Mouse (Mus musculus) midbrain, embryonic 12.5 days (tissue): Measurements from ENCODE around the gene Klk4. TPM values are rescaled to one million over a fixed set of nuclear protein-coding genes. Genes with fewer than 3 reads are reported as not detected.

Source experiments
- ATAC-seq: fragments of 200-750 bp; cut with Nextera tagmentation; 2 replicates; pipeline ENCODE4 v1.8.0; 2017; ENCODE audit warnings: low read depth, moderate TSS enrichment, moderate library complexity; ENCODE audit not compliant: low FRiP score
- H3K27ac ChIP-seq: fragments of 300-500 bp; sonication (generic); replicated peaks from 2 replicates; pipeline ENCODE4 v1.5.1; 2016; ENCODE audit warnings: mild to moderate bottlenecking
- H3K27me3 ChIP-seq: fragments of 300-500 bp; sonication (generic); 2 replicates; pipeline ENCODE4 v1.6.1; 2016; ENCODE audit warnings: mild to moderate bottlenecking
- H3K36me3 ChIP-seq: fragments of 300-500 bp; sonication (generic); 2 replicates; pipeline ENCODE4 v1.6.1; 2016
- H3K4me1 ChIP-seq: fragments of 300-500 bp; sonication (generic); 2 replicates; pipeline ENCODE4 v1.6.1; 2016
- H3K4me2 ChIP-seq: fragments of 300-500 bp; sonication (generic); replicated peaks from 2 replicates; pipeline ENCODE4 v1.6.1; 2016; ENCODE audit warnings: mild to moderate bottlenecking, moderate library complexity
- H3K4me3 ChIP-seq: fragments of 300-500 bp; sonication (generic); 2 replicates; pipeline ENCODE4 v1.5.1; 2016; ENCODE audit warnings: mild to moderate bottlenecking
- H3K9ac ChIP-seq: fragments of 300-500 bp; sonication (generic); replicated peaks from 2 replicates; pipeline ENCODE4 v1.6.1; 2016; ENCODE audit warnings: mild to moderate bottlenecking, moderate library complexity
- H3K9me3 ChIP-seq: fragments of 300-500 bp; sonication (generic); 2 replicates; pipeline ENCODE4 v1.6.1; 2016; ENCODE audit warnings: mild to moderate bottlenecking
- WGBS: fragments of 180-500 bp; shearing (Covaris S2); methylation state at CpG from one replicate; pipeline ENCODE4 v1.1.7; 2016; 5-methylcytosine and 5-hydroxymethylcytosine counted together
- polyA plus RNA-seq: library from polyadenylated mRNA; unstranded; fragments of >200 nt; fragmentation: Nextera tagmentation; extraction: Ambion mirVana; gene quantifications from 2 replicates; pipeline ENCODE4 v1.2.1, GENCODE M21; 2016

Gene Klk4
- polyA plus RNA-seq, 1 experiment from 2014 or later, result not detected

- H3K27ac ChIP-seq, result no peak overlapping the region
- H3K27me3 ChIP-seq, result no peaks in the 10 kb centered on the region
- no peak overlapping the region for H3K9ac ChIP-seq
- no peaks in the 10 kb centered on the region for H3K36me3 ChIP-seq
- 93% methylated on average over 3 of the region's 3 CpGs for WGBS
- H3K4me3 ChIP-seq, result no peak overlapping the region
- no peaks in the 10 kb centered on the region for H3K4me1 ChIP-seq
- H3K4me2 ChIP-seq, result no peak overlapping the region
- no peak for ATAC-seq
- H3K9me3 ChIP-seq, result no peaks in the 10 kb centered on the region
These were observed 39.6 kb downstream of the Klk4 start for GRCm38 (mm10) chr7:43920582-43920981.

GRCm38 (mm10) chr7:43921087-43921486 is 40.1 kb downstream of the Klk4 start:
- Histone ChIP-seq H3K27ac (no peak overlapping the region), H3K4me3 (no peak overlapping the region), H3K27me3 (no peaks in the 10 kb centered on the region), H3K4me1 (no peaks in the 10 kb centered on the region), H3K9me3 (no peaks in the 10 kb centered on the region), H3K9ac (no peak overlapping the region), H3K36me3 (no peaks in the 10 kb centered on the region), H3K4me2 (no peak overlapping the region)
- ATAC-seq, result no peak
- 83% methylated on average over 6 of the region's 6 CpGs for WGBS

DNA sequence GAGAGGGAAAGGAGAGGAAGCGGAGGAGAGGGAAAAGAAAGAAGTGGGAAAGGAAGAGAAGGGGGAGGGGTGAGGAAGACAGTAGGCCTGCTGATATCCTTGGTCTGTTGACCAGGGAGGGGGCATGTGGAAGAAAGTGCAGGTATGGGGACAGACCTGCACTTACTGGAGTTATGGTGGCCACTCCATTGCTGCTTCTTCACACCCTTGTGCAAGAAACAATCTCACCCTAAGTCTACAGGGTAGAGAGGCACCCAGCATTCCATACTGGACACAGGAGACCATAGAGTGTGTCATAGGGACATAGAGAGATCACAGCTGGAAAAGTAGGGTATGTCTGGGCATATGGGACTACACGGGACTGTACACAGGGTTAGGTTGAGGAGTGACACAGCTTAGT is 41.0 kb downstream of the Klk4 start:
- Histone ChIP-seq H3K4me2 (no peak overlapping the region), H3K4me1 (no peaks in the 10 kb centered on the region), H3K9me3 (no peaks in the 10 kb centered on the region), H3K36me3 (no peaks in the 10 kb centered on the region), H3K27ac (no peak overlapping the region), H3K4me3 (no peak overlapping the region), H3K27me3 (no peaks in the 10 kb centered on the region), H3K9ac (no peak overlapping the region)
- 79% methylated on average over 2 of the region's 2 CpGs for WGBS
- ATAC-seq, result no peak

- 70% methylated on average over 5 of the region's 5 CpGs for WGBS
- H3K36me3 ChIP-seq, result no peaks in the 10 kb centered on the region
- no peaks in the 10 kb centered on the region for H3K4me1 ChIP-seq
- H3K27me3 ChIP-seq, result no peaks in the 10 kb centered on the region
- no peak overlapping the region for H3K27ac ChIP-seq
- no peak overlapping the region for H3K4me3 ChIP-seq
- H3K9me3 ChIP-seq, result no peaks in the 10 kb centered on the region
- ATAC-seq, result no peak
- H3K4me2 ChIP-seq, result no peak overlapping the region
- no peak overlapping the region for H3K9ac ChIP-seq
These were observed 45.0 kb downstream of the Klk4 start for GRCm38 (mm10) chr7:43925985-43926384.

DNA sequence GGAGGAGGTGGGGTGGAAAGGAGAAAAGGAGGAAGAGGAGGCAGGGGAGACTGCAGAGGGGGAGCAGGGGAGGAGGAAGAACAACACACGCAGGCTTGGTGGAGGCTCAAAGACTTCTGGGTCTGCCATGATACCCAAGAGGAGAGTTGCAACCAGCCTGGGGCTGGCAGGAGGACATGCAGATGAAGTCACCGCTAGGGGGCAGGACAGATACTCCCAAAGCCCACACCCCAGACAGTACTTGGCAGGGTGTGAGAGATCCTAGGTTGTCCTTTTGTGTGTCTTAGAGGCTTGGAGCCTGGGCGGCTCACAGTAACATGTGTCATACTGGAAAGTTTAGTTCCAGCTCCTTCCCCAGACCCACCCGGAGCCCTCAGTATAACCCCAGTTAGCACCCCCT is 47.6 kb downstream of the Klk4 start:
- H3K36me3 ChIP-seq, result no peaks in the 10 kb centered on the region
- no peak overlapping the region for H3K9ac ChIP-seq
- no peak overlapping the region for H3K4me2 ChIP-seq
- 42% methylated on average over 4 of the region's 4 CpGs for WGBS
- ATAC-seq, result no peak
- H3K27me3 ChIP-seq, result no peaks in the 10 kb centered on the region
- H3K4me1 ChIP-seq, result no peaks in the 10 kb centered on the region
- no peaks in the 10 kb centered on the region for H3K9me3 ChIP-seq
- H3K4me3 ChIP-seq, result no peak overlapping the region
- H3K27ac ChIP-seq, result no peak overlapping the region

- Histone ChIP-seq H3K4me1 (no peaks in the 10 kb centered on the region), H3K4me3 (no peak overlapping the region), H3K9me3 (no peaks in the 10 kb centered on the region), H3K27ac (no peak overlapping the region), H3K36me3 (no peaks in the 10 kb centered on the region), H3K9ac (no peak overlapping the region), H3K4me2 (no peak overlapping the region), H3K27me3 (no peaks in the 10 kb centered on the region)
- WGBS, result 70% methylated on average over 4 of the region's 4 CpGs
- ATAC-seq, result no peak
These were observed 51.4 kb downstream of the Klk4 start for GRCm38 (mm10) chr7:43932337-43932736.

DNA sequence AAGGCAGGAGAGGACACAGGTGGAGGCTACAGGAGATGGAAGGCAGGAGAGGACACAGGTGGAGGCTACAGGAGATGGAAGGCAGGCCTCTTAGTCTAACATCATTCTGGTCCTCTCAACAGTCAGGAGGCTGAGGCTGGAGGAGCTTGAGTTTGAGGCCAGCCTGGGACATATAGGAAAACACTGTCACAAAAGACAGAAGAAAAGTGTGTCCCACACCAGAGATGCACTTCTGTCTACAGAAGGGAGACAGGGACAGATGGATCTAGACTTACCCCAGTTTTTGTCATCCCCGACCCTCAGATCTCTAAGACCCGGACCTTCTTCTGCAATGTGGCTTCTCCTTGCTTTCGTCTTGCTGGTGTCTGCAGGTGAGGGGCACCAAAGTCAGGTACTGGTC is 52.5 kb downstream of the Klk4 start, which contains the start of gene Klk15:
Gene Klk15 (plus strand): TSS at position 301 of the 400 bp plus-strand sequence.
- no peak within 1 kb of the TSS for H3K4me3 ChIP-seq
- H3K36me3 ChIP-seq, result no peaks in the 10 kb centered on the region
- 94% methylated on average over 3 of the region's 3 CpGs for WGBS
- no peak within 1 kb of the TSS for H3K27ac ChIP-seq
- no peaks in the 10 kb centered on the region for H3K9me3 ChIP-seq
- no peak within 1 kb of the TSS for H3K4me2 ChIP-seq
- no peak within 1 kb of the TSS for H3K9ac ChIP-seq
- H3K4me1 ChIP-seq, result no peaks in the 10 kb centered on the region
- no peak for ATAC-seq
- no peaks in the 10 kb centered on the region for H3K27me3 ChIP-seq

GRCm38 (mm10) chr7:43934747-43935146 is 53.8 kb downstream of the Klk4 start:
- H3K9me3 ChIP-seq, result no peaks in the 10 kb centered on the region
- no peaks in the 10 kb centered on the region for H3K27me3 ChIP-seq
- ATAC-seq, result no peak
- no peaks in the 10 kb centered on the region for H3K4me1 ChIP-seq
- H3K4me2 ChIP-seq, result no peak overlapping the region
- no peak overlapping the region for H3K4me3 ChIP-seq
- no peaks in the 10 kb centered on the region for H3K36me3 ChIP-seq
- H3K9ac ChIP-seq, result no peak overlapping the region
- 82% methylated on average over 3 of the region's 3 CpGs for WGBS
- no peak overlapping the region for H3K27ac ChIP-seq

Other genes with a start within 250 kb of the Klk4 start
- gene Ceacam18, start 246.5 kb upstream of the Klk4 start, polyA plus RNA-seq, result not detected in 2 replicates
- 0.24 TPM in 2 replicates for gene Siglece, start 221.0 kb upstream of the Klk4 start, polyA plus RNA-seq
- 17.6 and 17.9 TPM in 2 replicates for gene Ctu1, start 209.1 kb upstream of the Klk4 start, polyA plus RNA-seq
- not detected in 2 replicates for gene Klk14, start 190.7 kb upstream of the Klk4 start, polyA plus RNA-seq
- not detected in 2 replicates for gene Klk13, start 168.6 kb upstream of the Klk4 start, polyA plus RNA-seq
- gene Klk12, start 112.3 kb upstream of the Klk4 start, polyA plus RNA-seq, result not detected in 2 replicates
- not detected in 2 replicates for gene Klk11, start 106.6 kb upstream of the Klk4 start, polyA plus RNA-seq
- 0.13 TPM in 1 of 2 replicates, not detected in the other for gene Klk10, start 100.1 kb upstream of the Klk4 start, polyA plus RNA-seq
- gene Klk9, start 89.3 kb upstream of the Klk4 start, polyA plus RNA-seq, result not detected in 2 replicates
- 6.1 and 6.3 TPM in 2 replicates for gene Klk8, start 83.6 kb upstream of the Klk4 start, polyA plus RNA-seq
- gene Klk7, start 69.9 kb upstream of the Klk4 start, polyA plus RNA-seq, result not detected in 2 replicates
- gene Klk6, start 56.7 kb upstream of the Klk4 start, polyA plus RNA-seq, result not detected in 2 replicates
- 0.18 and 0.33 TPM in 2 replicates for gene Klk5, start 39.2 kb upstream of the Klk4 start, polyA plus RNA-seq
- not detected in 2 replicates for gene Klk15, start 52.6 kb downstream of the Klk4 start, polyA plus RNA-seq
- gene Klk1b8, start 69.5 kb downstream of the Klk4 start, polyA plus RNA-seq, result not detected in 2 replicates
- not detected in 2 replicates for gene Klk1b1, start 85.6 kb downstream of the Klk4 start, polyA plus RNA-seq
- not detected in 2 replicates for gene Klk1b9, start 94.9 kb downstream of the Klk4 start, polyA plus RNA-seq
- not detected in 2 replicates for gene Klk1b11, start 114.7 kb downstream of the Klk4 start, polyA plus RNA-seq
- not detected in 2 replicates for gene Klk1b26, start 131.0 kb downstream of the Klk4 start, polyA plus RNA-seq
- gene Klk1b27, start 171.1 kb downstream of the Klk4 start, polyA plus RNA-seq, result not detected in 2 replicates
- gene Klk1b21, start 221.2 kb downstream of the Klk4 start, polyA plus RNA-seq, result not detected in 2 replicates
- gene Klk1b22, start 231.5 kb downstream of the Klk4 start, polyA plus RNA-seq, result not detected in 2 replicates